Mouse (Mus musculus) liver, embryonic 13.5 days (tissue): ENCODE results near the gene Gm45716. TPM values are rescaled to one million over a fixed set of nuclear protein-coding genes. Genes with fewer than 3 reads are reported as not detected.

Source experiments
- ATAC-seq: fragments of 200-750 bp; cut with Nextera tagmentation; 2 replicates; pipeline ENCODE4 v1.8.0; 2017; ENCODE audit warnings: low read depth, mild to moderate bottlenecking, moderate number of reproducible peaks, moderate library complexity
- DNase-seq: peaks from one replicate; pipeline ENCODE4 v3.0.0; 2022
- H3K27ac ChIP-seq: fragments of 300-500 bp; sonication (generic); 2 replicates; pipeline ENCODE4 v1.5.1; 2015; ENCODE audit warnings: moderate library complexity, mild to moderate bottlenecking, inconsistent platforms
- H3K27me3 ChIP-seq: fragments of 300-500 bp; sonication (generic); 2 replicates; pipeline ENCODE4 v1.6.1; 2015; ENCODE audit warnings: mild to moderate bottlenecking, inconsistent platforms
- H3K36me3 ChIP-seq: fragments of 300-500 bp; sonication (generic); 2 replicates; pipeline ENCODE4 v1.6.1; 2015; ENCODE audit warnings: mild to moderate bottlenecking, inconsistent platforms
- H3K4me1 ChIP-seq: fragments of 300-500 bp; sonication (generic); replicated peaks from 2 replicates; pipeline ENCODE4 v1.6.1; 2015; ENCODE audit warnings: inconsistent platforms
- H3K4me2 ChIP-seq: fragments of 300-500 bp; sonication (generic); 2 replicates; pipeline ENCODE4 v1.6.1; 2015; ENCODE audit warnings: inconsistent platforms, mild to moderate bottlenecking, moderate library complexity
- H3K4me3 ChIP-seq: fragments of 300-500 bp; sonication (generic); replicated peaks from 2 replicates; pipeline ENCODE4 v1.5.1; 2015; ENCODE audit warnings: mild to moderate bottlenecking, inconsistent platforms
- H3K9ac ChIP-seq: fragments of 300-500 bp; sonication (generic); 2 replicates; pipeline ENCODE4 v1.6.1; 2015; ENCODE audit warnings: mild to moderate bottlenecking, inconsistent platforms
- H3K9me3 ChIP-seq: fragments of 300-500 bp; sonication (generic); replicated peaks from 2 replicates; pipeline ENCODE4 v1.6.1; 2016; ENCODE audit warnings: inconsistent platforms
- WGBS: fragments of 180-500 bp; shearing (Covaris S2); methylation state at CpG from one replicate; pipeline ENCODE4 v1.1.7; 2015; ENCODE audit not compliant: insufficient replicate concordance; 5-methylcytosine and 5-hydroxymethylcytosine counted together
- polyA plus RNA-seq: library from polyadenylated mRNA; unstranded; fragments of >200 nt; fragmentation: Nextera tagmentation; extraction: Ambion mirVana; gene quantifications from 2 replicates; pipeline ENCODE4 v1.2.1, GENCODE M21; 2015

The Gm45716 gene
- polyA plus RNA-seq, 1 experiment from 2014 or later, result 3.0 TPM

DNA sequence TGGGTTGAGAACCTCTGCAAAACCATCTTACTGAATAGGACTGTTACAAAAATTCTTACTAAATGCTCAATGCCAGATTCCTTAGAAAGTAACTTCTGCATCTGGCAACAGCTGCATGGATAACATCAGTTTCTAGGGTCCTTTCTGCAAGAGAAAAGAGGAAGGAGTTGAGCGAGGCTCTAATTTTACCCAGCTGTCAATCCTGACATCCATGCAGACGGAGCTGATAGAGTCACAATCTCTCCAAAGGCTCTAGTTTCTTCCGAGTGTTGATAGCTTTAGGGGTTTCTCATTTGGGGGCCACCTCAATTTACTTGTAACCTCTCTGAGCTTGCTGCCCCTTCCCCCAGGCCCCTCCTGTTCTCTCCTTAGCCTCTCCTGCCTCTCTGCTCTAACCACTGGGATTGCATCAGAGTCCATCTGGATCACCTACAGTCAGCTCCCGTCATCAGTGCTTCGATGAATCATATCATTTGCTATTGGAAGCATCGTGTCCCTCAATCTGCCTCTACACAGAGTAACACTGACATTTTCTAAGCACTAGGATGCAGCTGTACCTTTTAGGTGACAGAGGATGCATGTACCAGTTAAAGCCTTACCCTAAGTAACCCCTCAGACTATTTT is 32.7 kb downstream of the Gm45716 start:
- Histone ChIP-seq H3K9me3 (no peaks in the 10 kb centered on the region), H3K27me3 (no peaks in the 10 kb centered on the region), H3K4me3 (no peak overlapping the region), H3K27ac (no peak overlapping the region), H3K36me3 (no peaks in the 10 kb centered on the region), H3K4me2 (no peak overlapping the region), H3K4me1 (0 out of 2 replicates have a peak, but pooled peaks cover 3% of the 10 kb centered on the region), H3K9ac (no peak overlapping the region)
- 18% methylated on average over 6 of the region's 6 CpGs for WGBS
- ATAC-seq (no peak), DNase-seq (no peak)

DNA sequence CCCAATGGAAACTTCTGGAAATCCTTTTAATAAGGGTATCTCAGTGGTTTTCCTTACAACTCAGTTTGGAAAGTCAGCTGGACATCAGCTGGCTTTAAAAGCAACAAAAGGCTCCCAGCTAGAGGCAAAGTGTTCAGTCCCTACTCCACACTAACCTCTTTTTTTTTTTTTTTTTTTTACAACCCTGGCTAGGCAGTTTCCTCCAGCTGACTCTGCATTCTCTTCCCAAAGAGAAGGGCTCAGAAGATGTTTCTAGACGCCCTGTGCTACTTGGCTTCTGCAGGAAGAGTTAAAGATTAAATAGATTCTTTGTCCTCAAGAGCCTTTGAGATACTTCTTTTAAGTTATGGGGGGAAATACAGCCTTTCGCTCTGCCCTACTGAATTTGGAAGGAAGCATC is 33.3 kb downstream of the Gm45716 start:
- no peak for DNase-seq
- 24% methylated on average over 2 of the region's 2 CpGs for WGBS

DNA sequence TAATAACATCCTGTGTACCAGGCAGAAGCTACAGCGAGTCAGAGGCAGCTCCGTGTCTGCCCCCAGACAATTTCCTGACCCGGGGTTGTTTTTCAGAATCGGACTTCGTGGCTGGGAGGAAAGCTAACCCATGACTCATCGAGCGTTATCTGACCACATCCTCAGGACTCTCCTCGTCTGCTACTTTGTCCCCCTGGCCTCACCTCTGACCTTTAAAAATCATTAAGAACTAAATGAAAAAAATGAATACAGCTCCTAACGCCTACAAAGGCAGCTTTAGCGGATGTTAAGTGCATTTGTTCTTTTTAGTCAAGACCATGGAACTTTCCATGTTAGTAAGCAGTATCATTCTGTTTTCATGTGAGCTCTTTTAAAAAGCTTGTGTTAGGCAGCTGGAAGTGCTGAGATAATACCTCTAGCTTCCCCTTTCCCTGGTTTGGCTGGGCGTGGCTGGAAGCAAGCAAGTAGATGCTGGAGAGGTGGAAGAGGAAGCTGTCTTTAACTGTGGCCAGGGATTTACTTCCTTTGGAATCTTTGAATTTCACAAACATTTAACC is 37.5 kb downstream of the Gm45716 start:
- no peak overlapping the region for H3K4me2 ChIP-seq
- no peaks in the 10 kb centered on the region for H3K36me3 ChIP-seq
- peak overlapping the region; percentile 53; the same call in 1 of the 2 replicates for H3K27ac ChIP-seq
- DNase-seq (peak; percentile 12), ATAC-seq (peak; percentile 55; the same call in 1 of the 2 replicates)
- WGBS, result 7% methylated on average over 11 of the region's 11 CpGs
- no peaks in the 10 kb centered on the region for H3K27me3 ChIP-seq
- no peaks in the 10 kb centered on the region for H3K9me3 ChIP-seq
- H3K4me1 ChIP-seq, result peaks cover 13% of the 10 kb centered on the region
- H3K9ac ChIP-seq, result no peak overlapping the region
- H3K4me3 ChIP-seq, result no peak overlapping the region

More for the DNA sequence above, 33.3 kb downstream of the Gm45716 start:
- Histone ChIP-seq H3K27ac (no peak overlapping the region), H3K4me2 (no peak overlapping the region), H3K4me1 (peaks cover 9% of the 10 kb centered on the region), H3K9ac (no peak overlapping the region), H3K36me3 (no peaks in the 10 kb centered on the region), H3K4me3 (no peak overlapping the region), H3K27me3 (no peaks in the 10 kb centered on the region), H3K9me3 (no peaks in the 10 kb centered on the region)
- ATAC-seq, result no peak

DNA sequence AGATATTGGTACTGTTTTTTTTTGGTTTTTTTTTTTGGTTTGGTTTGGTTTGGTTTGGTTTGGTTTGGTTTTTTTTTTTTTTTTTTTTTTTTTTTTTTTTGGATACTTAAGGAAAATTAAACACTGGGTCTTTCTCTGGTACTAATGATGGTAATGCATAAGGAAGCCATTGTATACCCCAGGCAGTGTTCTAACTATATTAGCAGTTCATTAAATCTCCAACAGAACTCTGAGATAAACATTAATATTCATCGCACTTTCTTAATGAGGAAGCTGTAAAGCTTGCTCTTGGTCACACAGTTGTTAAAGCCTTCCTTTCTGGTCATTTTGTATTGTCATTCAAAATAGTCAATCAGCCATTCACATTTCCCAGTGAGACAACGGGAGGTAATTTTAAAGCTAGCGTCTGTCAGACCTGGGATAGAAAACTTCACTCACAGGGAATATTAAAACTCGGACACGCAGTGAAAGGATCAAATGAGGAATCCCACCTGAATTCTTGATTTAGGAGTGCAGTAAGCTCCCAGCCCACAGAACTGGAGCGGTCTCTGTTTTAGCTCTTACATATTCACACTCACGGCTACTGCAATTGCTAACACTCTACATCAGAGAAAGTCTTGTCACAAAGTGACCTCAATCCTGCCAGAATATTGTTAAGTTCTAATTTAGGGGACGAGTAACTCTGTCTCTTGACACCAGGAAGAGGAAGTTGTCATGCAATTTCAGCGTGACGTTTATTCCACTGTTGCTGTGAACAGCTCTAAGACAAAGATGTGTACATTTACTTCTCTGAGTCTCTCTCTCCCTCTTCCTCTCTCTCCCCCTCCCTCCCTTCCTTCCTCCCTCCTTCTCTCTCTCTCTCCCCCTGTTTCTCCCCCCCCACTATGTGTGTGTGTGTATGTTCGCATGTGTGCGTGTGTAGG is 39.8 kb downstream of the Gm45716 start:
- no peaks in the 10 kb centered on the region for H3K27me3 ChIP-seq
- H3K4me3 ChIP-seq, result no peak overlapping the region
- H3K4me1 ChIP-seq, result peaks cover 24% of the 10 kb centered on the region
- H3K36me3 ChIP-seq, result no peaks in the 10 kb centered on the region
- 49% methylated on average over 12 of the region's 12 CpGs for WGBS
- DNase-seq (no peak), ATAC-seq (no peak)
- H3K4me2 ChIP-seq, result no peak overlapping the region
- no peaks in the 10 kb centered on the region for H3K9me3 ChIP-seq
- no peak overlapping the region for H3K27ac ChIP-seq
- no peak overlapping the region for H3K9ac ChIP-seq

DNA sequence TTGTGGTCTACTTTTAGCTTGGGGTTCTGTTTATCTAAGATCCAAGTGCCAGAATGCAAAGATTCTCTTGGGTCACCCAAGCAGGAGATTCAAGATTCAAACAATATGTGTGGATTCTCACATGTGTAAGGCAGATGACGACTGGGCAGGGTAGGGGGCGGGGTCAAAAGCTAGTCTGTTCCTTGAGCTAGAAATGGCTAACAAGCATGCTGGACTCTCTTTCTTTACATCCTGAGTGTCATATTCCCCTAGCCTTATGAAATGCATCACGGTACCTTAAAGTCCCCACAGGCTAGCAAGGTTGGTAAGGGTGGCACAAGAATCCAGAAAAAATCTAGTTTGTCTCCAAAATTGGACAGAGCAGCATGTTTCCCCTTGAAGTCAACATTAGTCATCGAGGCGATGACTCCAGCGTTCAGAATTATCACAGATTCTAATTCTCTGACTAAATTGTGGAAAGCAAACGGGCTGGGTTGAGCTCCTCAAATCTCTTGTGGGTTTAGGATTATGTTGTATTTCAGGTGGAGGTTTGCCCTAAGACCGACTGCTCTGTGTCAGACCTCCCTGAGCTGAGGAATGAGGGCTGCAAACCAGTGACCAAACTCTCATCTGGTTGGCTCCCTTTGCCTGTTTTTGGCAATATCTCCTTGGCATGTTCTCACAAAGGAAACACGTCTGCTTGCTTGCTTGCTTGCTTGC is 40.9 kb downstream of the Gm45716 start:
- Histone ChIP-seq H3K4me1 (peaks cover 26% of the 10 kb centered on the region), H3K4me3 (no peak overlapping the region), H3K4me2 (no peak overlapping the region), H3K36me3 (no peaks in the 10 kb centered on the region), H3K9ac (no peak overlapping the region), H3K27ac (no peak overlapping the region), H3K27me3 (no peaks in the 10 kb centered on the region), H3K9me3 (no peaks in the 10 kb centered on the region)
- DNase-seq, result no peak
- ATAC-seq, result no peak
- WGBS, result 58% methylated on average over 9 of the region's 9 CpGs

DNA sequence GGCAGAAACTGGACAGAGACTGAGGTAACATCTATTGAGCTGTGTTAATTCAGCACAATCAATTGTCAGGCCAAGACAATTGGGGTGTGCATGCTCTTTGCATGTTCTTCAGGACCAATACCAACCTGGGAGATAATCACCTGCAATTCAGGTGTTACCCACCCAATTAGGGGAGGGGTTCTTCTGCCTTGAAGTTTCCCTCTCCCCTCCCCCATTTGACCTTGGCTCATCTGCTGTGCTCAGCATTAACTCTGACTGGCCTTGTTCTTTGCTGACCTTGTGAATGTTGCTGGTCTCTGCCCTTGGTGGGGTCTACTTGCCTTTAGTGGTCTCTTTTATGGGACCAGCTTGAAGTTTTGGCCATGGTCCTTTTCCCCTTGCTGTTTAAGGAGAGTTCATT is 42.3 kb downstream of the Gm45716 start:
- Histone ChIP-seq H3K9me3 (no peaks in the 10 kb centered on the region), H3K27ac (no peak overlapping the region), H3K4me1 (peaks cover 26% of the 10 kb centered on the region), H3K4me3 (no peak overlapping the region), H3K27me3 (no peaks in the 10 kb centered on the region), H3K4me2 (no peak overlapping the region), H3K36me3 (no peaks in the 10 kb centered on the region), H3K9ac (no peak overlapping the region)
- DNase-seq (no peak), ATAC-seq (no peak)

DNA sequence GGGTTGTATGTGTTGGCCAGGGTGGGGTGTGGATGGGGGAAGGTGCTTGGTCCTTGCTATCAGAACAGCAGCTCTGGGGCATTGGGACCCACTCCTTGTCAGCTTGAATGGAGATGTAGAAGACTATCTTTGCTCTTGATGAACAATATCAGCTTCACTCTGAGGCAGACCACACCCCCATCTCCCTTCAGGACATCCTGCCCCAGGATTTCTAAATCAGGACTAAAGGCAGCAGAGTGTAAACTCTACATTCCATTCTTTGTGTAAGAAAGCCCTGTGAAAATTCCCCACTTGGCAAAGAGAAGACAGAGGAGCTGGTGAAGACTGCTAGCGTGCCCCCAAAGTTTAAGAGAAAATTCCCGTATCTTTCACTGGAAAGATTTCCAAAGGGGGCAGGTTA is 43.2 kb downstream of the Gm45716 start:
- DNase-seq (no peak), ATAC-seq (no peak)
- WGBS, result 66% methylated on average over 2 of the region's 2 CpGs
- Histone ChIP-seq H3K36me3 (no peaks in the 10 kb centered on the region), H3K9ac (no peak overlapping the region), H3K27ac (no peak overlapping the region), H3K4me1 (peaks cover 18% of the 10 kb centered on the region), H3K9me3 (no peaks in the 10 kb centered on the region), H3K4me2 (no peak overlapping the region), H3K27me3 (no peaks in the 10 kb centered on the region), H3K4me3 (no peak overlapping the region)

DNA sequence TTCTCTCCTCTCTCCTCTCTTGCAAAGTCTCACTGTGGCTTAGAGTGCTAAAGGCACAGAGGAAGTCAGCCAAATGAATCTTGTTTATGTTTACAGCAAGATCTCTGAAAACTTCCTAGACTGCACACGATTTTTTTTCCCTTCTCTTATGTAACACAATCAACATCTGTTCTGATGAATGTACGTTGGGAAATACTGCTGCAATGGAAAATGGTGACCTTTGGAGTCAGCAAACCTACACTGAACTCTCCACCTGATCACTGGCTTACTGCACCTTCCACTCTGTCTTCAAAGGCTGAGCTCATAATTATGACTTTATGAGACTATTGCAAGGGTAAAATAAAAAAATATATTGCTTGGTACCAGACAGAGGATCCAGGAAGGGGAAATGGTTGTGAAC is 44.1 kb downstream of the Gm45716 start:
- Histone ChIP-seq H3K4me1 (peaks cover 16% of the 10 kb centered on the region), H3K27me3 (no peaks in the 10 kb centered on the region), H3K9ac (no peak overlapping the region), H3K27ac (no peak overlapping the region), H3K9me3 (no peaks in the 10 kb centered on the region), H3K4me2 (no peak overlapping the region), H3K36me3 (no peaks in the 10 kb centered on the region), H3K4me3 (no peak overlapping the region)
- DNase-seq, result no peak
- 19% methylated on average over 2 of the region's 2 CpGs for WGBS
- no peak for ATAC-seq

DNA sequence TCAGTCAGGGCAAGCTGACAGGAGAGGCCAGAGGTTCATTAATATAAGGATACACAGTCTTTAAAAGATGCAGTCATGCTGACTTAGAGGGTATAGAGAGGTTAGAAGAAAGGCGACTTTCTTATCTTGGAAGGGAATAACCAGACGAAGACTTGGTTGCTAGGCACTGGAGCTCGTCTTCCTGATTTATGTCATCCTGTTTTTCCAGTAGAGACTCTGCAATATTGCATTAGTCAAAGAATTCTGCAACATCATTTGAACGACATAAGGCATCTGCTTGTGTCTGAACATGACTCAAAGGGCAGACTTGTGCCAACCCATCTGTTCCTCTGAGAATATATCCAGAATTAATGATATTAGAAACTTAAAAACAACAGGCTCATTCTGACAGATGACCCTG is 45.2 kb downstream of the Gm45716 start:
- Histone ChIP-seq H3K9ac (no peak overlapping the region), H3K27me3 (no peaks in the 10 kb centered on the region), H3K4me2 (no peak overlapping the region), H3K4me3 (no peak overlapping the region), H3K4me1 (peaks cover 16% of the 10 kb centered on the region), H3K36me3 (no peaks in the 10 kb centered on the region), H3K9me3 (no peaks in the 10 kb centered on the region), H3K27ac (no peak overlapping the region)
- 20% methylated on average over 4 of the region's 4 CpGs for WGBS
- DNase-seq, result no peak
- ATAC-seq, result no peak

DNA sequence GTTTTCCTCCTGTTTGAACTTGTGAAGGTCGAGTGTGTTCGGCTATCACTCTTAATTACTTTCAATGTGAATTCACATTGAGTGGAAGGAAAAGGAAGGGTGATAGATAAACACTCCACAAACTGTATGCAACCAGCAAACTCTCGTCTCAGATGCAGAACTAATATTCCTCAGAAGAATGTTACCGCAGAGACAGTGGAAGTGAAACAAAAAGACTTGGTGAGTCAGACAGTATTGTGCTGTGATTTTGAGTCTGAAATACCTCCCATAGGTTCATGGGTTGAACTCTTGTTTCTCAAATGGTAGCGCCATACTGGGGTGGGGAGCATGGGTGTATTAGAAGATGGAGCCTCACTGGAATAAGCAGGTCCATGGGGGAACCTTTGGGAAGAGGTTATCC is 47.7 kb downstream of the Gm45716 start:
- no peak overlapping the region for H3K4me2 ChIP-seq
- no peaks in the 10 kb centered on the region for H3K36me3 ChIP-seq
- H3K9ac ChIP-seq, result no peak overlapping the region
- H3K9me3 ChIP-seq, result no peaks in the 10 kb centered on the region
- ATAC-seq (no peak), DNase-seq (no peak)
- H3K4me3 ChIP-seq, result no peak overlapping the region
- H3K4me1 ChIP-seq, result peaks cover 14% of the 10 kb centered on the region
- H3K27ac ChIP-seq, result no peak overlapping the region
- 61% methylated on average over 5 of the region's 5 CpGs for WGBS
- no peaks in the 10 kb centered on the region for H3K27me3 ChIP-seq

DNA sequence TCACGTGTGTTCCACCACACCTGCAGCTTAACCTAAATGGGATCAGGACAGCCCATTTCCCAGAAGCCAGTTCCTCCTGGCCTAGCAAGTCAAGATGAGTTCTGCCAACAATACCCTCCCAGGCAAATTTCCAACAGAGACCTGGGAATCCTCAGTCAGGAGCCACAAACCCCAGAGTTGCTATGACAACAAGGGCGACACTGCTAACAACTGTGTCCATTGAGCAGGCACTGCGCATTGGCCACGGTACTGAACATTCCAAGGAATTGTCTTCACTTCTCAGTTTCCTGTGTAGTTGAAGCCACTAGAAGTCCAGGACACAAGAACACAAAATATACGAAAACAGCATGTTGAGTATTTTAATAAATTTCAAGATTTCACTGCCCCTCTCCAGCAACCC is 50.1 kb downstream of the Gm45716 start:
- no peaks in the 10 kb centered on the region for H3K9me3 ChIP-seq
- no peak overlapping the region for H3K4me3 ChIP-seq
- no peak overlapping the region for H3K9ac ChIP-seq
- ATAC-seq, result no peak
- H3K27ac ChIP-seq, result no peak overlapping the region
- H3K4me2 ChIP-seq, result no peak overlapping the region
- WGBS, result 79% methylated on average over 5 of the region's 5 CpGs
- peaks cover 2% of the 10 kb centered on the region; the same call in 1 of the 2 replicates for H3K4me1 ChIP-seq
- H3K27me3 ChIP-seq, result no peaks in the 10 kb centered on the region
- DNase-seq, result no peak
- no peaks in the 10 kb centered on the region for H3K36me3 ChIP-seq
